8 mouse cellular contexts compared by ENCODE assay signal in the genomic region with DNA sequence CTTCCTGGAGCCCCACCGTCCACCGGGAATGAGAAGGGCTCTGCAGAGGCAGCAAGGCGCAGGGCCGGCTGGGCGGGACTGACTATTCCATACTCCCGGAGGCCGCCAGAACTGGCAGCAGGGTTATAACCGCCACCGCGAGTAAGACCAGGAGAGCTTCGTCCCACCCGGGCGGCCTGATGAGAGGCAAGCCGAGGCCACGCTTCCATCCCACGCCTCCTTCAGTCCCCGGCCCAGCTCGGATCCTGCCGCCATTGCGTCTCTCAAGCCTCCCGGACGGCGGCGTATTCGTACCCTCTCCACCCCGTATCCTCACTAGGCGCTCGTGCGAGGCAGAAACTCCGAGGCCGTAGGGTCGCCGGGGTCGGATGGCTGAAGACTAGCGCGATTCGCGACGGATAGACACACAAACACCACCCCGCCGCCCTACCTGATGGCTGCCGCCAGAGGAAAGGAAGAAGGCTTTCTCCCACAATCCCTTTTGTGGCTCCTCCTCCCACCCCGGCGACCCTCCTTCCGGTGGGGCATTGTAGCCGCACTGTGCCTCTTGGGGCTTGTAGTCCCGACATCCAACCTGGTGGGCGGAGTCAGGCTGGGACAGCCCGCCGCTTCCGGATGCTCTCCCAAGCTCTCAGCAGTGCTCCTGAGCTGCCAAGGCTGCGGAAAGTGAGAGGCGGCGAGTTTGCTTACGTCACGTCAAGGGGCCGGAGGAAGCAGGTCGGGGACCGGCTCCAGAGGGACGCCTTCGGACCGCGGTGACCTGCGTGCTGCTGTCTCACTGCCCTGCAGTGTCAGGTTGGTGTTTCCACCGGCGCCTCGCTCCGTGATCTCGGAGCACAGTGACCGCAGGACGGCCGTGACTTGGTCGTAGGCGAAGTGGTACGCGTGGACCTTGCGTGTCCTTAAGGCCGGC. TPM values are rescaled to one million over a fixed set of nuclear protein-coding genes. Genes with fewer than 3 reads are reported as not detected.
DNase-seq lines count a peak whose midpoint lies in the region; ATAC-seq lines count a peak whose summit lies in the region.

TSS of gene Nkiras1 (plus strand) at position 608 of the 913 bp plus-strand sequence.
TSS of gene Rpl15 (minus strand) at position 863 of the 913 bp plus-strand sequence.

- H3K4me1 ChIP-seq in heart, embryonic 10.5 days, result no peaks in the 10 kb centered on the region
- H3K4me1 ChIP-seq in kidney, embryonic 15.5 days, result peaks cover 15% of the 10 kb centered on the region

- H3K27me3 ChIP-seq in heart, embryonic 10.5 days (ENCODE audit: insufficient read depth, poor library complexity, severe bottlenecking), result no peaks in the 10 kb centered on the region
- no peaks in the 10 kb centered on the region for H3K27me3 ChIP-seq in kidney, embryonic 15.5 days

- peak within 1 kb of the TSS; percentile 89 for H3K4me3 ChIP-seq in heart, embryonic 10.5 days
- peak within 1 kb of the TSS; percentile 88 for H3K4me3 ChIP-seq in kidney, embryonic 15.5 days (replicated peaks)

- peak within 1 kb of the TSS; percentile 76 for H3K4me2 ChIP-seq in kidney, embryonic 15.5 days

- ATAC-seq in erythroblast, adult 5-6 weeks (replicated peaks; ENCODE audit: low FRiP score, poor library complexity, severe bottlenecking), result peak; percentile 98
- ATAC-seq in kidney, embryonic 15.5 days (replicated peaks; ENCODE audit: low FRiP score), result peak; percentile 100
- peak; percentile 99 for ATAC-seq in monocyte, adult 5-6 weeks (replicated peaks; ENCODE audit: insufficient number of reproducible peaks, low FRiP score, low TSS enrichment, poor library complexity, severe bottlenecking)

- no peaks in the 10 kb centered on the region for H3K9me3 ChIP-seq in heart, embryonic 10.5 days
- no peaks in the 10 kb centered on the region for H3K9me3 ChIP-seq in kidney, embryonic 15.5 days (replicated peaks)

- H3K9ac ChIP-seq in kidney, embryonic 15.5 days, result peak within 1 kb of the TSS; percentile 96

- H3K36me3 ChIP-seq in heart, embryonic 10.5 days, result peaks cover 32% of the 10 kb centered on the region
- H3K36me3 ChIP-seq in kidney, embryonic 15.5 days, result peaks cover 32% of the 10 kb centered on the region

- peak; percentile 96 to 97 for DNase-seq in B cell, adult 2 months
- peak; percentile 100 for DNase-seq in brain, adult 2 months (ENCODE audit: low read depth, low spot score)
- DNase-seq in heart, embryonic 10.5 days (ENCODE audit: low spot score), result peak; percentile 100
- DNase-seq in liver, result peak; percentile 99
- DNase-seq in spleen, postnatal 4 days (ENCODE audit: low spot score in 2 of 2), result peak; percentile 96

- peak within 1 kb of the TSS; percentile 98 for H3K27ac ChIP-seq in heart, embryonic 10.5 days
- H3K27ac ChIP-seq in kidney, embryonic 15.5 days, result peak within 1 kb of the TSS; percentile 84

- under 1% methylated on average over 78 of the region's 78 CpGs for WGBS in heart, embryonic 10.5 days
- 0% methylated on average over 78 of the region's 78 CpGs for WGBS in kidney, embryonic 15.5 days

RNA-seq across cellular contexts. Expression of gene Nkiras1, which starts in this region (rescaled TPM):
- 0.21 TPM in 1 of 2 replicates, not detected in the other for total RNA-seq in erythroblast, adult 5-6 weeks (2015; ENCODE audit: low replicate concordance)
- total RNA-seq in erythroblast, adult 5-6 weeks (2017; ENCODE audit: low replicate concordance), result 2.4 and 3.5 TPM in 2 replicates
- 14.8 and 16.7 TPM in 2 replicates for polyA plus RNA-seq in heart, embryonic 10.5 days (2016; fragmentation: Nextera tagmentation; extraction: Ambion mirVana)
- 15.0 and 17.6 TPM in 2 replicates for polyA plus RNA-seq in kidney, embryonic 15.5 days (2015; fragmentation: Nextera tagmentation; extraction: Ambion mirVana)
- 7.8 to 25.8 TPM (median 23.2 TPM) in 3 replicates for total RNA-seq in monocyte, adult 5-6 weeks (2017)

RNA-seq across cellular contexts. Expression of gene Rpl15, which starts in this region (rescaled TPM):
- total RNA-seq in erythroblast, adult 5-6 weeks (2015; ENCODE audit: low replicate concordance), result 481 and 533 TPM in 2 replicates
- total RNA-seq in erythroblast, adult 5-6 weeks (2017; ENCODE audit: low replicate concordance), result 416 and 508 TPM in 2 replicates
- polyA plus RNA-seq in heart, embryonic 10.5 days (2016; fragmentation: Nextera tagmentation; extraction: Ambion mirVana), result 332 and 406 TPM in 2 replicates
- 429 and 508 TPM in 2 replicates for polyA plus RNA-seq in kidney, embryonic 15.5 days (2015; fragmentation: Nextera tagmentation; extraction: Ambion mirVana)
- total RNA-seq in monocyte, adult 5-6 weeks (2017), result 1,060 to 1,259 TPM (median 1,134 TPM) in 3 replicates

Comparison
In these comparisons a context has a peak if more than half of its experiments do, and no peak if none do; other contexts are left out.
1. Peak in every context shown above with its lines: DNase-seq, ATAC-seq, H3K4me3 ChIP-seq and H3K27ac ChIP-seq.